15 mouse cellular contexts compared by ENCODE assay signal in genomic region chr2:20203011-20203410, GRCm38 (mm10).
"Had no signal": no experiment of that assay in that cellular context is flagged by ENCODE, and none has a peak within 500 bp of the region (broad histone marks: within the 10 kb centered on the region; RNA-seq: fewer than 3 reads in every experiment).

No protein-coding gene starts in this region.

- H3K4me2 ChIP-seq: limb, embryonic 13.5 days; liver, embryonic 13.5 days; midbrain, embryonic 11.5 days had no signal

- H3K27me3 ChIP-seq: limb, embryonic 13.5 days; liver, embryonic 13.5 days had no signal

- H3K9me3 ChIP-seq: limb, embryonic 10.5 days; limb, embryonic 13.5 days; liver, embryonic 13.5 days had no signal

- H3K27ac ChIP-seq: layer of hippocampus, adult 2 months; limb, embryonic 10.5 days; limb, embryonic 13.5 days; liver, embryonic 13.5 days; stomach, postnatal 0 days had no signal

- DNase-seq: kidney, postnatal 14 days; kidney, postnatal 4 days; layer of hippocampus, adult 9-11 months; liver, embryonic 13.5 days; lung, adult 2 months; lung, postnatal 14 days; lung, postnatal 4 days; midbrain, embryonic 14.5 days; thymus, adult 2 months; thymus, postnatal 25 days had no signal

- H3K4me3 ChIP-seq: layer of hippocampus, adult 2 months; limb, embryonic 10.5 days; limb, embryonic 13.5 days; liver, embryonic 13.5 days had no signal

- H3K9ac ChIP-seq: limb, embryonic 13.5 days; liver, embryonic 13.5 days had no signal

- H3K4me1 ChIP-seq: limb, embryonic 10.5 days; limb, embryonic 13.5 days; liver, embryonic 13.5 days had no signal

- H3K36me3 ChIP-seq: limb, embryonic 10.5 days; limb, embryonic 13.5 days; liver, embryonic 13.5 days had no signal
